In genomic region chr16:85901581-85901910, GRCm38 (mm10) we compare ENCODE assay signal across 8 mouse cellular contexts. TPM values are rescaled to one million over a fixed set of nuclear protein-coding genes. Genes with fewer than 3 reads are reported as not detected.
DNase-seq lines count a peak whose midpoint lies in the region; ATAC-seq and TF ChIP-seq lines count a peak whose summit lies in the region.

Gene Adamts5, minus strand, starts transcription at chr16:85901828.

- no peaks in the 10 kb centered on the region for H3K79me2 ChIP-seq in liver, adult 2 months (ENCODE audit: control insufficient read depth, insufficient read depth, low read length)

- H3K4me3 ChIP-seq in liver, adult 2 months (ENCODE audit: insufficient read depth, low read depth, low read length): peak within 1 kb of the TSS; percentile 55
- peak within 1 kb of the TSS; percentile 65 to 68 for H3K4me3 ChIP-seq in heart, embryonic 14.5 days (ENCODE audit: control insufficient read depth in 1 of 2, insufficient read depth in 1 of 2, low read depth in 1 of 2, low read length in 2 of 2)
- peak within 1 kb of the TSS; percentile 53 for H3K4me3 ChIP-seq in limb, embryonic 11.5 days (ENCODE audit: low read depth, low read length)
- H3K4me3 ChIP-seq in neural tube, embryonic 12.5 days: peak within 1 kb of the TSS; percentile 57

- no peak for ATAC-seq in heart, embryonic 14.5 days (ENCODE audit: insufficient number of reproducible peaks, insufficient read depth, low FRiP score, low read depth)
- no peak for ATAC-seq in limb, embryonic 11.5 days (ENCODE audit: insufficient number of reproducible peaks, low FRiP score, low TSS enrichment, low read depth)
- peak; percentile 30 for ATAC-seq in neural tube, embryonic 12.5 days (ENCODE audit: low FRiP score, low read depth)

- WGBS in liver, adult 2 months: 6% methylated on average over 13 of the region's 13 CpGs
- WGBS in heart, embryonic 14.5 days: 6% methylated on average over 13 of the region's 13 CpGs
- WGBS in limb, embryonic 11.5 days: 3% methylated on average over 13 of the region's 13 CpGs
- WGBS in neural tube, embryonic 12.5 days: 5% methylated on average over 13 of the region's 13 CpGs

- peak within 1 kb of the TSS; percentile 44 for H3K9ac ChIP-seq in liver, adult 2 months (ENCODE audit: low read depth, low read length)
- H3K9ac ChIP-seq in heart, embryonic 14.5 days (ENCODE audit: low read length): peak within 1 kb of the TSS; percentile 78
- peak within 1 kb of the TSS; percentile 55 for H3K9ac ChIP-seq in limb, embryonic 11.5 days (ENCODE audit: low read length)
- H3K9ac ChIP-seq in neural tube, embryonic 12.5 days: peak within 1 kb of the TSS; percentile 58

- H3K9me3 ChIP-seq in heart, embryonic 14.5 days (ENCODE audit: control insufficient read depth, low read length): no peaks in the 10 kb centered on the region
- H3K9me3 ChIP-seq in limb, embryonic 11.5 days (ENCODE audit: control insufficient read depth, low read length): no peaks in the 10 kb centered on the region
- no peaks in the 10 kb centered on the region for H3K9me3 ChIP-seq in neural tube, embryonic 12.5 days

- peak within 1 kb of the TSS; percentile 95 for H3K4me2 ChIP-seq in heart, embryonic 14.5 days (ENCODE audit: low read length)
- peak within 1 kb of the TSS; percentile 95 for H3K4me2 ChIP-seq in limb, embryonic 11.5 days (ENCODE audit: low read depth, severe bottlenecking)
- H3K4me2 ChIP-seq in neural tube, embryonic 12.5 days (replicated peaks): peak within 1 kb of the TSS; percentile 97

- TF ChIP-seq POLR2A in liver, adult 2 months (IDR thresholded peaks at IDR 0.05; ENCODE audit: extremely low read depth, insufficient read depth, low read length): no peak

- no peak for DNase-seq in liver, adult 2 months (ENCODE audit: extremely low read depth, low read depth, low spot score)
- DNase-seq in liver: no peak
- DNase-seq in embryo, embryonic 11 days: peak; percentile 46
- DNase-seq in limb, embryonic 11.5 days (ENCODE audit: low spot score): peak; percentile 58
- DNase-seq in spleen, adult 12 weeks (ENCODE audit: low spot score): no peak
- DNase-seq in c-Kit-positive CD71-positive TER-119-positive erythroid progenitor cells, embryonic 14.5 days (ENCODE audit: low spot score): no peak

- no peak for TF ChIP-seq CTCF in liver, adult 2 months (IDR thresholded peaks at IDR 0.05; ENCODE audit: low read depth, low read length)

- peaks cover 14% of the 10 kb centered on the region for H3K27me3 ChIP-seq in liver, adult 2 months (ENCODE audit: control insufficient read depth, insufficient read depth, low read length)
- no peaks in the 10 kb centered on the region for H3K27me3 ChIP-seq in heart, embryonic 14.5 days (ENCODE audit: control insufficient read depth, insufficient read depth, low read length)
- H3K27me3 ChIP-seq in limb, embryonic 11.5 days (ENCODE audit: control insufficient read depth, insufficient read depth, low read length): peaks cover 10% of the 10 kb centered on the region; the same call in 1 of the 2 replicates
- H3K27me3 ChIP-seq in neural tube, embryonic 12.5 days (replicated peaks): peaks cover 6% of the 10 kb centered on the region

- H3K4me1 ChIP-seq in liver, adult 2 months (ENCODE audit: control insufficient read depth, insufficient read depth, low read length): peaks cover 2% of the 10 kb centered on the region
- H3K4me1 ChIP-seq in heart, embryonic 14.5 days (ENCODE audit: control insufficient read depth in 2 of 2, insufficient read depth in 2 of 2, low read length in 2 of 2): peaks cover 7 to 9% of the 10 kb centered on the region in 2 experiments; a peak in 2 of 4 replicates
- H3K4me1 ChIP-seq in limb, embryonic 11.5 days (ENCODE audit: control insufficient read depth, insufficient read depth, low read length): peaks cover 7% of the 10 kb centered on the region
- peaks cover 16% of the 10 kb centered on the region for H3K4me1 ChIP-seq in neural tube, embryonic 12.5 days

- no peak within 1 kb of the TSS for H3K27ac ChIP-seq in liver, adult 2 months (replicated peaks; ENCODE audit: insufficient read depth, low read depth, low read length)
- H3K27ac ChIP-seq in heart, embryonic 14.5 days (replicated peaks in 1 of 2; ENCODE audit: control insufficient read depth in 1 of 2, insufficient read depth in 1 of 2, low read depth in 2 of 2, low read length in 2 of 2): peak within 1 kb of the TSS; percentile 38 to 70
- H3K27ac ChIP-seq in limb, embryonic 11.5 days (replicated peaks; ENCODE audit: low read depth, low read length): no peak within 1 kb of the TSS
- H3K27ac ChIP-seq in neural tube, embryonic 12.5 days: no peak within 1 kb of the TSS

- H3K36me3 ChIP-seq in liver, adult 2 months (ENCODE audit: control insufficient read depth, insufficient read depth, low read length): no peaks in the 10 kb centered on the region
- H3K36me3 ChIP-seq in heart, embryonic 14.5 days (ENCODE audit: control insufficient read depth, insufficient read depth, low read length): no peaks in the 10 kb centered on the region
- H3K36me3 ChIP-seq in limb, embryonic 11.5 days (ENCODE audit: control insufficient read depth, insufficient read depth, low read length): no peaks in the 10 kb centered on the region
- H3K36me3 ChIP-seq in neural tube, embryonic 12.5 days: no peaks in the 10 kb centered on the region

RNA-seq across cellular contexts. Expression of gene Adamts5, which starts in this region (rescaled TPM):
- 0.74 and 0.81 TPM in 2 replicates for total RNA-seq in liver, adult 2 months (2014; rRNA removed)
- polyA plus RNA-seq in liver, adult 2 months (2012; rRNA removed): 0.26 and 0.44 TPM in 2 replicates
- polyA plus RNA-seq in heart, embryonic 14.5 days (2014; fragmentation: Nextera tagmentation; extraction: Ambion mirVana): 3.0 and 4.0 TPM in 2 replicates
- polyA plus RNA-seq in limb, embryonic 11.5 days (2014; fragmentation: Nextera tagmentation; extraction: Ambion mirVana): 1.5 and 1.9 TPM in 2 replicates
- polyA plus RNA-seq in neural tube, embryonic 12.5 days (2016; fragmentation: Nextera tagmentation; extraction: Ambion mirVana): 3.1 and 3.4 TPM in 2 replicates

Comparison
In these comparisons a context has a peak if more than half of its experiments do, and no peak if none do; other contexts are left out.
1. DNase-seq: peak in embryo, embryonic 11 days (single experiment) and limb, embryonic 11.5 days (single experiment); none in liver, adult 2 months (single experiment), liver (single experiment), spleen, adult 12 weeks (single experiment) and c-Kit-positive CD71-positive TER-119-positive erythroid progenitor cells, embryonic 14.5 days (single experiment).
2. H3K27ac ChIP-seq: peak in heart, embryonic 14.5 days (2 of 2); none in liver, adult 2 months (single experiment), limb, embryonic 11.5 days (single experiment) and neural tube, embryonic 12.5 days (single experiment).
3. Peak in every context shown above with its lines, with median percentiles within 50 percentile points of each other: H3K4me3 ChIP-seq, H3K9ac ChIP-seq and H3K4me2 ChIP-seq.